Mouse (Mus musculus) MEL (cell line): Measurements from ENCODE around the gene Nusap1.

Source experiments
- CTCF ChIP-seq, 3 experiments: IDR thresholded peaks in 2 of 3; conservative IDR thresholded peaks in 1 of 3; 2 replicates each; pipeline ENCODE4 v1.5.1; 2011 to 2012; ENCODE audit warnings: low read length in 3 of 3, low read depth in 2 of 3, mild to moderate bottlenecking in 2 of 3, improper control_type of control experiment in 1 of 3, inconsistent platforms in 1 of 3, mixed read lengths in 1 of 3, moderate library complexity in 1 of 3; ENCODE audit not compliant: control insufficient read depth in 1 of 3, insufficient read depth in 1 of 3, poor library complexity in 1 of 3, severe bottlenecking in 1 of 3
- EP300 ChIP-seq, 2 experiments: IDR thresholded peaks; 2 replicates each; pipeline ENCODE4 v1.6.1; 2011; ENCODE audit warnings: improper control_type of control experiment in 2 of 2, low read length in 2 of 2, low read depth in 1 of 2, mild to moderate bottlenecking in 1 of 2
- GATA1 ChIP-seq: IDR thresholded peaks from 2 replicates; pipeline ENCODE4 v1.6.1; 2011; ENCODE audit warnings: low read depth, low read length, improper control_type of control experiment
- POLR2A ChIP-seq, 2 experiments: IDR thresholded peaks; 2 replicates each; pipeline ENCODE4 v1.6.1; 2011 to 2012; ENCODE audit warnings: low read length in 2 of 2, mild to moderate bottlenecking in 2 of 2, control low read depth in 1 of 2, improper control_type of control experiment in 1 of 2, low read depth in 1 of 2, moderate library complexity in 1 of 2; ENCODE audit not compliant: control insufficient read depth in 1 of 2, insufficient read depth in 1 of 2, poor library complexity in 1 of 2

GRCm38 (mm10) chr2:119583439-119583838 is 34.7 kb upstream of the Nusap1 start:
- TF ChIP-seq POLR2A (IDR thresholded peaks at IDR 0.05; ENCODE audit: control insufficient read depth in 1 of 2, insufficient read depth in 1 of 2, low read depth in 1 of 2, low read length in 2 of 2, poor library complexity in 1 of 2): no peak
- TF ChIP-seq EP300 (IDR thresholded peaks at IDR 0.05; ENCODE audit: low read depth in 1 of 2, low read length in 2 of 2): peak in 1 of 2 experiments; percentile 50; a peak in 1 of 4 replicates
- TF ChIP-seq CTCF (IDR thresholded peaks at IDR 0.05 in 2 of 3, conservative IDR thresholded peaks at IDR 0.05 in 1 of 3; ENCODE audit: control insufficient read depth in 1 of 3, insufficient read depth in 1 of 3, low read depth in 2 of 3, low read length in 3 of 3, poor library complexity in 1 of 3, severe bottlenecking in 1 of 3): no peak
- peak; percentile 61 for TF ChIP-seq GATA1
